Mouse (Mus musculus): ENCODE results near the gene Ank3. TPM values are rescaled to one million over a fixed set of nuclear protein-coding genes. Genes with fewer than 3 reads are reported as not detected.

The Ank3 gene
- polyA plus RNA-seq, 1 experiment from 2014 or later, result 19.0 TPM

- H3K36me3 ChIP-seq (ENCODE audit: control insufficient read depth, insufficient read depth, low read length), result no peaks in the 10 kb centered on the region
- no peaks in the 10 kb centered on the region for H3K27me3 ChIP-seq (ENCODE audit: control insufficient read depth, insufficient read depth, low read depth, low read length)
- no peaks in the 10 kb centered on the region for H3K9me3 ChIP-seq (ENCODE audit: control insufficient read depth, low read length)
- ATAC-seq (ENCODE audit: low read depth), result no peak
- H3K4me3 ChIP-seq (ENCODE audit: low read length), result no peak overlapping the region
- no peak overlapping the region for H3K27ac ChIP-seq (ENCODE audit: low read length)
- H3K9ac ChIP-seq (ENCODE audit: low read length), result no peak overlapping the region
- no peak overlapping the region for H3K4me2 ChIP-seq (ENCODE audit: low read depth, low read length)
- 75% methylated on average over 6 of the region's 6 CpGs for WGBS
- H3K4me1 ChIP-seq (replicated peaks; ENCODE audit: control insufficient read depth, insufficient read depth, low read length), result no peaks in the 10 kb centered on the region
These were observed 330.3 kb downstream of the Ank3 start for GRCm38 (mm10) chr10:69728876-69729275.

GRCm38 (mm10) chr10:69730351-69730871, 331.8 kb downstream of the Ank3 start:
- Histone ChIP-seq H3K36me3 (ENCODE audit: control insufficient read depth, insufficient read depth, low read length) (no peaks in the 10 kb centered on the region), H3K4me2 (ENCODE audit: low read depth, low read length) (no peak overlapping the region), H3K4me3 (ENCODE audit: low read length) (no peak overlapping the region), H3K9me3 (ENCODE audit: control insufficient read depth, low read length) (no peaks in the 10 kb centered on the region), H3K9ac (ENCODE audit: low read length) (no peak overlapping the region), H3K27me3 (ENCODE audit: control insufficient read depth, insufficient read depth, low read depth, low read length) (no peaks in the 10 kb centered on the region), H3K27ac (ENCODE audit: low read length) (no peak overlapping the region), H3K4me1 (replicated peaks; ENCODE audit: control insufficient read depth, insufficient read depth, low read length) (no peaks in the 10 kb centered on the region)
- ATAC-seq (ENCODE audit: low read depth), result no peak
- 61% methylated on average over 10 of the region's 10 CpGs for WGBS

- no peak for ATAC-seq (ENCODE audit: low read depth)
- Histone ChIP-seq H3K9ac (ENCODE audit: low read length) (no peak overlapping the region), H3K36me3 (ENCODE audit: control insufficient read depth, insufficient read depth, low read length) (no peaks in the 10 kb centered on the region), H3K4me1 (replicated peaks; ENCODE audit: control insufficient read depth, insufficient read depth, low read length) (no peaks in the 10 kb centered on the region), H3K27ac (ENCODE audit: low read length) (no peak overlapping the region), H3K9me3 (ENCODE audit: control insufficient read depth, low read length) (no peaks in the 10 kb centered on the region), H3K27me3 (ENCODE audit: control insufficient read depth, insufficient read depth, low read depth, low read length) (no peaks in the 10 kb centered on the region), H3K4me3 (ENCODE audit: low read length) (no peak overlapping the region), H3K4me2 (ENCODE audit: low read depth, low read length) (no peak overlapping the region)
- WGBS, result 65% methylated on average over 5 of the region's 5 CpGs
These were observed 332.8 kb downstream of the Ank3 start for GRCm38 (mm10) chr10:69731341-69731740.

GRCm38 (mm10) chr10:69731863-69732262, 333.3 kb downstream of the Ank3 start:
- Histone ChIP-seq H3K4me3 (ENCODE audit: low read length) (no peak overlapping the region), H3K9me3 (ENCODE audit: control insufficient read depth, low read length) (no peaks in the 10 kb centered on the region), H3K4me1 (replicated peaks; ENCODE audit: control insufficient read depth, insufficient read depth, low read length) (no peaks in the 10 kb centered on the region), H3K36me3 (ENCODE audit: control insufficient read depth, insufficient read depth, low read length) (no peaks in the 10 kb centered on the region), H3K4me2 (ENCODE audit: low read depth, low read length) (no peak overlapping the region), H3K27ac (ENCODE audit: low read length) (no peak overlapping the region), H3K9ac (ENCODE audit: low read length) (no peak overlapping the region), H3K27me3 (ENCODE audit: control insufficient read depth, insufficient read depth, low read depth, low read length) (no peaks in the 10 kb centered on the region)
- no peak for ATAC-seq (ENCODE audit: low read depth)
- 53% methylated on average over 1 of the region's 1 CpGs for WGBS

- H3K9ac ChIP-seq (ENCODE audit: low read length), result no peak overlapping the region
- H3K36me3 ChIP-seq (ENCODE audit: control insufficient read depth, insufficient read depth, low read length), result no peaks in the 10 kb centered on the region
- no peaks in the 10 kb centered on the region for H3K4me1 ChIP-seq (replicated peaks; ENCODE audit: control insufficient read depth, insufficient read depth, low read length)
- no peaks in the 10 kb centered on the region for H3K9me3 ChIP-seq (ENCODE audit: control insufficient read depth, low read length)
- H3K27ac ChIP-seq (ENCODE audit: low read length), result no peak overlapping the region
- no peak for ATAC-seq (ENCODE audit: low read depth)
- H3K4me2 ChIP-seq (ENCODE audit: low read depth, low read length), result no peak overlapping the region
- 67% methylated on average over 7 of the region's 7 CpGs for WGBS
- no peaks in the 10 kb centered on the region for H3K27me3 ChIP-seq (ENCODE audit: control insufficient read depth, insufficient read depth, low read depth, low read length)
- no peak overlapping the region for H3K4me3 ChIP-seq (ENCODE audit: low read length)
These were observed 337.7 kb downstream of the Ank3 start for GRCm38 (mm10) chr10:69736241-69736640.

GRCm38 (mm10) chr10:69738741-69739271, 340.2 kb downstream of the Ank3 start:
- H3K4me2 ChIP-seq (ENCODE audit: low read depth, low read length), result no peak overlapping the region

GRCm38 (mm10) chr10:69742528-69742927, 344.0 kb downstream of the Ank3 start:
- Histone ChIP-seq H3K9ac (ENCODE audit: low read length) (no peak overlapping the region), H3K9me3 (ENCODE audit: control insufficient read depth, low read length) (no peaks in the 10 kb centered on the region), H3K27ac (ENCODE audit: low read length) (no peak overlapping the region), H3K27me3 (ENCODE audit: control insufficient read depth, insufficient read depth, low read depth, low read length) (no peaks in the 10 kb centered on the region), H3K36me3 (ENCODE audit: control insufficient read depth, insufficient read depth, low read length) (no peaks in the 10 kb centered on the region), H3K4me2 (ENCODE audit: low read depth, low read length) (no peak overlapping the region), H3K4me3 (ENCODE audit: low read length) (no peak overlapping the region), H3K4me1 (replicated peaks; ENCODE audit: control insufficient read depth, insufficient read depth, low read length) (no peaks in the 10 kb centered on the region)
- ATAC-seq (ENCODE audit: low read depth), result no peak
- 80% methylated on average over 3 of the region's 3 CpGs for WGBS

More at GRCm38 (mm10) chr10:69738741-69739271, 340.2 kb downstream of the Ank3 start:
- Histone ChIP-seq H3K9ac (ENCODE audit: low read length) (no peak overlapping the region), H3K4me3 (ENCODE audit: low read length) (no peak overlapping the region), H3K4me1 (replicated peaks; ENCODE audit: control insufficient read depth, insufficient read depth, low read length) (no peaks in the 10 kb centered on the region), H3K27ac (ENCODE audit: low read length) (no peak overlapping the region), H3K36me3 (ENCODE audit: control insufficient read depth, insufficient read depth, low read length) (no peaks in the 10 kb centered on the region), H3K27me3 (ENCODE audit: control insufficient read depth, insufficient read depth, low read depth, low read length) (no peaks in the 10 kb centered on the region), H3K9me3 (ENCODE audit: control insufficient read depth, low read length) (no peaks in the 10 kb centered on the region)
- WGBS, result 37% methylated on average over 5 of the region's 5 CpGs
- peak; percentile 23; the same call in 1 of the 2 replicates for ATAC-seq (ENCODE audit: low read depth)

- no peaks in the 10 kb centered on the region for H3K36me3 ChIP-seq (ENCODE audit: control insufficient read depth, insufficient read depth, low read length)
- WGBS, result 41% methylated on average over 8 of the region's 8 CpGs
- no peaks in the 10 kb centered on the region for H3K9me3 ChIP-seq (ENCODE audit: control insufficient read depth, low read length)
- no peaks in the 10 kb centered on the region for H3K27me3 ChIP-seq (ENCODE audit: control insufficient read depth, insufficient read depth, low read depth, low read length)
- no peak overlapping the region for H3K9ac ChIP-seq (ENCODE audit: low read length)
- no peak overlapping the region for H3K4me3 ChIP-seq (ENCODE audit: low read length)
- no peak overlapping the region for H3K27ac ChIP-seq (ENCODE audit: low read length)
- no peak for ATAC-seq (ENCODE audit: low read depth)
- no peak overlapping the region for H3K4me2 ChIP-seq (ENCODE audit: low read depth, low read length)
- H3K4me1 ChIP-seq (replicated peaks; ENCODE audit: control insufficient read depth, insufficient read depth, low read length), result no peaks in the 10 kb centered on the region
These were observed 345.6 kb downstream of the Ank3 start for GRCm38 (mm10) chr10:69744181-69744580.

- Histone ChIP-seq H3K27ac (ENCODE audit: low read length) (no peak overlapping the region), H3K9me3 (ENCODE audit: control insufficient read depth, low read length) (no peaks in the 10 kb centered on the region), H3K27me3 (ENCODE audit: control insufficient read depth, insufficient read depth, low read depth, low read length) (no peaks in the 10 kb centered on the region), H3K36me3 (ENCODE audit: control insufficient read depth, insufficient read depth, low read length) (no peaks in the 10 kb centered on the region), H3K9ac (ENCODE audit: low read length) (no peak overlapping the region), H3K4me1 (replicated peaks; ENCODE audit: control insufficient read depth, insufficient read depth, low read length) (no peaks in the 10 kb centered on the region), H3K4me3 (ENCODE audit: low read length) (no peak overlapping the region), H3K4me2 (ENCODE audit: low read depth, low read length) (no peak overlapping the region)
- WGBS, result 69% methylated on average over 5 of the region's 5 CpGs
- ATAC-seq (ENCODE audit: low read depth), result no peak
These were observed 346.3 kb downstream of the Ank3 start for GRCm38 (mm10) chr10:69744871-69745270.

- Histone ChIP-seq H3K36me3 (ENCODE audit: control insufficient read depth, insufficient read depth, low read length) (no peaks in the 10 kb centered on the region), H3K27ac (ENCODE audit: low read length) (no peak overlapping the region), H3K9me3 (ENCODE audit: control insufficient read depth, low read length) (no peaks in the 10 kb centered on the region), H3K4me3 (ENCODE audit: low read length) (no peak overlapping the region), H3K9ac (ENCODE audit: low read length) (no peak overlapping the region), H3K4me1 (replicated peaks; ENCODE audit: control insufficient read depth, insufficient read depth, low read length) (no peaks in the 10 kb centered on the region), H3K27me3 (ENCODE audit: control insufficient read depth, insufficient read depth, low read depth, low read length) (no peaks in the 10 kb centered on the region), H3K4me2 (ENCODE audit: low read depth, low read length) (no peak overlapping the region)
- ATAC-seq (ENCODE audit: low read depth), result no peak
- 69% methylated on average over 8 of the region's 8 CpGs for WGBS
These were observed 347.7 kb downstream of the Ank3 start for GRCm38 (mm10) chr10:69746322-69746721.
